Mouse (Mus musculus) skeletal muscle tissue, adult 2 months (tissue): ENCODE measurements around the gene Tbcel.

ENCODE experiments used
- DNase-seq: peaks from one replicate; pipeline ENCODE4 v3.0.0-alpha.2; 2012; ENCODE audit warnings: low read depth, low spot score

Tbcel gene

GRCm38 (mm10) chr9:42507709-42508108 is at the start of gene Tbcel:
Gene Tbcel, minus strand, starts transcription at chr9:42507809.
- no peak for DNase-seq

GRCm38 (mm10) chr9:42555186-42555585 is 47.6 kb upstream of the Tbcel start:
- DNase-seq = no peak

DNA sequence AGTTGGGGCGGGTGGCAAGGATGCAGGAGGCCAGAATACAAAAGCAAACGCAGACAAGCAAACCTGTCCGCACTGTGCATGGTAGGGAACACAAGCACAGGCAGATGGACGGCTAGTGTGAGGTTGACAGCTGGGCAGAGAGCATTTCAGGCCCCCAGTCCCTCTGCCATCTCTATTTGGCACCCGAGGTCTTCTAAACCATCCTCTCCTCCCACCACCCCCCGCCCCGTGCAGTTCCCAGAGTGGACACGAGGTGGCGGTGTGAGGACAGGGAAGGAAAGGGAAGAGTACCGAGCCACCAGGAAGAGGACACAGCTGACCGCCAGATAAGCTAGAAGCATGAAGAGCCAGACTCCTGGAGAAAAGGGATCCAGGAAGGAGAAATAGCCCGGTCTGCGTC is 42.5 kb upstream of the Tbcel start:
- DNase-seq = peak; percentile 2

DNA sequence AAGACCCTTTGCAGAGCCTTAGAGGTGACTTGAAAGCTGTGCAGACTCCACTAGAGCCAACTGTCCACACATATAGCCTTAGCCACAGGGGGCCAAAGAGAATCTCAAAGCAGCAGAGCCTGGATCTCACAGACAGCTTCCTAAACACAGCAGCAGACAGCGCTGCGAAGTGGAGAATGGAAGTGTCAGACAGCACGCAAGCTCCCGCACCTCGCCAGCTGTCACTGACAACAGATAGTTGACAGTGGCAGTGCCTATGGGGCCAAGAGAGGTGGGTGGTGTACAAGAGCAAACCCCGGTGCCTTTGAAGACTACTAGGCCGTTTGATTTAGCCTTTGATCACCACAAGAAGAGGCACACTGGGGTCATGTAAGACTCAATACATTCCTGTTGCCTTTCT is 41.4 kb upstream of the Tbcel start:
- DNase-seq = no peak

GRCm38 (mm10) chr9:42544521-42544920 is 36.9 kb upstream of the Tbcel start:
- no peak for DNase-seq

DNA sequence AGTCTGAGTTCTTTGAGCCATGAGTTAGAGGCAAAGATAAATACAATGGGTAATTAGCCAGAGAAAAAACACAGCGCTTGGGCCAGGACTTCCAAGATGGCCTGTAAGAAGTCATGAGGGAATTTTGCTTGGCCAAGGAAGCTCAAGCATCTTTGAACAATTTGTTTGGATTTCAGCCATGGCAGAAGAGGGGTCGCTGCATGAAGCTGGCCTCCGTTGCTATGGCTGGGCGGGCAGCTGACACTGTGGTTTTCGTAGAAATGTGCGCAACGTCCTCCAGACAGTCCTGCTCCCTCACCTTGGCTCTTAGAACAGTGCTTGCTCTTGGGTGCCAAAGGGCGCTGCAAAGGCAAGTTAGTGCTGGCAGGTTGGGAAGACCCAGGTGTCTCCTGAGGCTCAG is 25.9 kb upstream of the Tbcel start:
- no peak for DNase-seq

- DNase-seq = no peak
Measured at GRCm38 (mm10) chr9:42533041-42533440, 25.4 kb upstream of the Tbcel start.

- no peak for DNase-seq
Measured at GRCm38 (mm10) chr9:42531951-42532350, 24.3 kb upstream of the Tbcel start.

DNA sequence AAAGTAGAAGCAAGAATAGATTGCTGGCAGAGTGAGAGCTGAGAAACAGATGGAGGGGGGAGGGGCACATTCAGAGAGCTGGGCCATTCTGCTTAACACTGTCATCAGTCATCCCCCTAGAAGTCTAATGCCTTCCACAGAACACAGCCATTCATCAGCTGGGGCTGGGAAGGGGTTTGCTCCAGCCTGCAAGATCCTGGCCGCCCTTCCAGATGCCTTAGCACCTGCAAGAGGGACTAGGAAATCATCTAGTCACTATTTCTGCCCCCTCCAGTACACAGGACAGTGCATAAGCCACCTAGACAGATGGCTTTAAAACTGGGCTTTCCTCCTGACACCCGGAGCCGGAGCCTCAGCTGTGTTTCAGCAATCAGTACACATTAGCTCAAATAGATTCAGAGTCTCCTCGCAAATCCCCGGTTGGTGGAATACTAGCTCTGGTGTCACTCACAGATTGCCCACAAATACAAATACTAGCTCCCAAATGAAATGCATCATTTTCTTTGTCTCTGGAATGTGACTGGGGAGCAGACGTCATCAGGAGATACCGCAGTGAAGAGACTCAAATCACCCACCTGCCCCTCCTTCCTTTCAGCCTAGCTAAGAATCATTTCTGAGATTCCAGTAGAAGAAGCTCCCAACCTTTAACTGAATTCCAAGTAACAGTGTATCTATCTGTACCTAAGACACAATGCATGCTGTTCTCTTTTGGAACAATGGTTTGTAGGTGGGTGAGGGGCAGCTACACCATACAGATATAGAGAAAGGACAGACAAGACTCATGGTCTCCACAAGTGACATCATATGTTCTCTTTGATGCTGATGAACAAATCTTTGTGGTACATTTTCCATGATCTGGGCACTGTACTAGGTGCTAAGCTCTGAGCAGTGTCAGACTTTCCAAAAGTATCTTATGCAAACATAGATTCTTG is 22.9 kb upstream of the Tbcel start:
- DNase-seq = no peak

- no peak for DNase-seq
Measured at GRCm38 (mm10) chr9:42520587-42521084, 13.0 kb upstream of the Tbcel start.

DNA sequence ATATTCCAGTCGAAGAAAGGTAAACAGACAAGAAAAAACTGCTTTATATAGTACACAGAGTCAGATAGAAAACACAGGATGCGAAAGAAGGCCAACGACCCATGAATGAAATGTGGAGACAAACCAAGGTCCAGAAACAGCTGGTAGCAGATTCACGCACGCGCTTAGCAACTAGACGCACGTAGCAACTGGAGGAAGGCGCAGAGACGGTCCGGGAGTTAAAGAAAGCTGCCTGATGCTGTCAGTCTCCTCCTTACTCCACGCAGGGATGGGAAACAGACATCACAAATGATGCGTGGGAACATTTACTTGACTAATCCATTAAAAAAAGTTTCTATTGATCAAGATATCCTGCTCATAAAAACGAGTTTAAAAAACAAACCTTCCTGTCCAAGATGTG is 10.6 kb upstream of the Tbcel start:
- DNase-seq = no peak

GRCm38 (mm10) chr9:42513159-42513558 is 5.5 kb upstream of the Tbcel start:
- no peak for DNase-seq

DNA sequence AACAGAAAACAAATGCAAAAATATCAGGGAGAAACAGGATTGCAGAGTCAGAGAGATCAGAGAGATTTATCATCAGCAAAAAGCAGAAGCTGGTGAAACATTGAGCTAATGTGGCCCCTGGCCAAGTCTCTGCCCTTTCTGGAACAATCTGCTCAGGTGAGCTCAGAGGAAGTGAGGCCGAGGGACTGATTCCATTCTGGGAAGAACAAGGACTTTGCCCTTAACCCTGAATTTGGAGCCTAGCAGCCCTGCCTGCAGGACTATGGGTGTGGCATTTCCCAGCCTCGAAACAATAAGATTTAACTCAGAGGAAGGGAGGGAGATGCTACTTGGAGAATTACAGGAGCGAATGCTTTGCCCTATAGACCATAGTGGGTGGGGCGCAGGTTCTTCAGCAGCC is 4.7 kb upstream of the Tbcel start:
- DNase-seq = no peak

GRCm38 (mm10) chr9:42508235-42508634 is 626 bp upstream of the Tbcel start:
- no peak for DNase-seq

GRCm38 (mm10) chr9:42507022-42507421 is 587 bp downstream of the Tbcel start:
- no peak for DNase-seq

- DNase-seq = no peak
Measured at GRCm38 (mm10) chr9:42504971-42505510, 2.6 kb downstream of the Tbcel start.

- no peak for DNase-seq
Measured at GRCm38 (mm10) chr9:42504559-42504958, 3.0 kb downstream of the Tbcel start.

DNA sequence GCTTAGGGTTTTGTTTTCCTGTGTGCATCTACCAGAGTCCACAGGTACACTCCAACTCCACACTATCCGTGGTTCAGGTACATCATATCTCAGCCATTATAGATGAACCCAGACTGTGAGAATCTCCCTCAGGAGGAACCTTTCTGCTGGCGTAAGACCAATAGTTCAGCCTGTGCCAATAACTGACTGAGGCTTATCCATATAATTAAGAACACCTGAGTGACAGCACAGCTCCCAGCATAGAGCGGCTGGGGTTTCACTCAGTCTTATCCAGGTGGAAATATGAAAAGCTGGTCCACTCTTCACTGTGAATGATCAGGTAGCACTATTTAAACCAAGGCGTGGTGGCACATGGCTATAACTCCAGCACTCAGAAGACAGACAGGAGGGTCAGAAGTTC is 3.9 kb downstream of the Tbcel start:
- no peak for DNase-seq

GRCm38 (mm10) chr9:42496296-42496695 is 11.3 kb downstream of the Tbcel start:
- no peak for DNase-seq

- DNase-seq = no peak
Measured at GRCm38 (mm10) chr9:42491780-42492179, 15.8 kb downstream of the Tbcel start.

DNA sequence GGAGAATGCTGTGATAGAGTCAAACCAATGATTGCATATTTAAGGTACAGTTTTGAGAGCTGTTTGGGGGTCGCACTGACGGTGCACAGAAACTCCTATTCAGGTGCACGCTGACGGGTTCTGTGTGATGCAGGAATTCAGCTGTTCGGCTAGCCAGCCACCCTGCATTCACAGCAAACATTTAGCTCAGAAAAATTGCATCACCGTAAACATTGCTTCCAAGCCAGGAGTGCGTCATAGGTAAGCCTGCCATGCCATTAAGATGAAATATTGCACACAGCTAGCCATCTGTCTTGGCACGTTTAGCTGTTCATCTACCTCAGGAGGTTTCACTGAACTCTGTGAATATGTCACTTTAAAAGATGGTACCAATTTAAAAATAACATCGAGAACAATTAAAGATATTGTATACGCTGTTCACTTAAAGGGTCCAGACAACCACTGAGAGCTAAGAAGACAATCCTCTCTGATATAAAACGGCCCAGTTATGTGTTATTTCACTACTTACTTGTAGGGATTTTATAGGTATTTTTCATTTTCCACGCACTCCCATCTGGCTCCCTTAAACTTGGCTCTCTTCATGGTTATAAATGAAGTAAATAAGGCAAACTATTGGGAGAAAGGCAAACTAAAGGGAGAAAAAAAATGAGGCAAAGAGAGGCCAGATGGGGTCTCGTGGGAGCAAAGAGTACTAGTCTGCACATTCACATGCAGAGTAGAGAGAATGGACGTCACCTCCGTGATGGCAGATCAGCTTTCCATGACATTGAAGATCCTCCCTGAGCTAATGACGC is 16.8 kb downstream of the Tbcel start:
- DNase-seq = no peak

GRCm38 (mm10) chr9:42488071-42488470 is 19.5 kb downstream of the Tbcel start:
- DNase-seq = no peak
